Mouse (Mus musculus) WW6 (cell line): ENCODE results near the gene Kcnj6.

Source experiments
- DNase-seq: peaks from one replicate; pipeline ENCODE4 v3.0.0-alpha.2; 2013; ENCODE audit warnings: low read depth, low spot score

The Kcnj6 gene

GRCm38 (mm10) chr16:94720476-94721153 lies 276.9 kb downstream of the Kcnj6 start:
- no peak for DNase-seq

GRCm38 (mm10) chr16:94719488-94719887 lies 278.0 kb downstream of the Kcnj6 start:
- no peak for DNase-seq

GRCm38 (mm10) chr16:94718919-94719318 lies 278.6 kb downstream of the Kcnj6 start:
- DNase-seq: no peak

GRCm38 (mm10) chr16:94717051-94717450 lies 280.4 kb downstream of the Kcnj6 start:
- no peak for DNase-seq

GRCm38 (mm10) chr16:94714483-94714882 lies 283.0 kb downstream of the Kcnj6 start:
- no peak for DNase-seq

- DNase-seq: peak; percentile 60
Observed at GRCm38 (mm10) chr16:94713480-94714094, 283.9 kb downstream of the Kcnj6 start.

GRCm38 (mm10) chr16:94701971-94702370 lies 295.5 kb downstream of the Kcnj6 start:
- DNase-seq: no peak

GRCm38 (mm10) chr16:94701141-94701540 lies 296.4 kb downstream of the Kcnj6 start:
- no peak for DNase-seq
